Mouse (Mus musculus) intestine, embryonic 15.5 days (tissue): ENCODE results near the gene Rasgrf2. TPM values are rescaled to one million over a fixed set of nuclear protein-coding genes. Genes with fewer than 3 reads are reported as not detected.

Experiments
- ATAC-seq: fragments of 200-750 bp; cut with Nextera tagmentation; 2 replicates; pipeline ENCODE4 v1.8.0; 2017; ENCODE audit warnings: moderate TSS enrichment, moderate library complexity
- H3K27ac ChIP-seq: fragments of 300-500 bp; sonication (generic); 2 replicates; pipeline ENCODE4 v1.5.1; 2015; ENCODE audit warnings: mild to moderate bottlenecking, inconsistent platforms
- H3K27me3 ChIP-seq: fragments of 300-500 bp; sonication (generic); replicated peaks from 2 replicates; pipeline ENCODE4 v1.6.1; 2015; ENCODE audit warnings: inconsistent platforms
- H3K36me3 ChIP-seq: fragments of 300-500 bp; sonication (generic); 2 replicates; pipeline ENCODE4 v1.6.1; 2015; ENCODE audit warnings: inconsistent platforms
- H3K4me1 ChIP-seq: fragments of 300-500 bp; sonication (generic); replicated peaks from 2 replicates; pipeline ENCODE4 v1.6.1; 2015; ENCODE audit warnings: inconsistent platforms
- H3K4me2 ChIP-seq: fragments of 300-500 bp; sonication (generic); replicated peaks from 2 replicates; pipeline ENCODE4 v1.6.1; 2015; ENCODE audit warnings: mild to moderate bottlenecking, inconsistent platforms
- H3K4me3 ChIP-seq: fragments of 300-500 bp; sonication (generic); replicated peaks from 2 replicates; pipeline ENCODE4 v1.5.1; 2015; ENCODE audit warnings: inconsistent platforms
- H3K9ac ChIP-seq: fragments of 300-500 bp; sonication (generic); 2 replicates; pipeline ENCODE4 v1.6.1; 2015; ENCODE audit warnings: inconsistent platforms
- H3K9me3 ChIP-seq: fragments of 300-500 bp; sonication (generic); 2 replicates; pipeline ENCODE4 v1.6.1; 2016; ENCODE audit warnings: inconsistent platforms
- WGBS: fragments of 180-500 bp; shearing (Covaris S2); methylation state at CpG from one replicate; pipeline ENCODE4 v1.1.7; 2015; 5-methylcytosine and 5-hydroxymethylcytosine counted together
- polyA plus RNA-seq: library from polyadenylated mRNA; unstranded; fragments of >200 nt; fragmentation: Nextera tagmentation; extraction: Ambion mirVana; gene quantifications from 2 replicates; pipeline ENCODE4 v1.2.1, GENCODE M21; 2015

Gene Rasgrf2
- polyA plus RNA-seq, 1 experiment from 2014 or later = 2.9 TPM

DNA sequence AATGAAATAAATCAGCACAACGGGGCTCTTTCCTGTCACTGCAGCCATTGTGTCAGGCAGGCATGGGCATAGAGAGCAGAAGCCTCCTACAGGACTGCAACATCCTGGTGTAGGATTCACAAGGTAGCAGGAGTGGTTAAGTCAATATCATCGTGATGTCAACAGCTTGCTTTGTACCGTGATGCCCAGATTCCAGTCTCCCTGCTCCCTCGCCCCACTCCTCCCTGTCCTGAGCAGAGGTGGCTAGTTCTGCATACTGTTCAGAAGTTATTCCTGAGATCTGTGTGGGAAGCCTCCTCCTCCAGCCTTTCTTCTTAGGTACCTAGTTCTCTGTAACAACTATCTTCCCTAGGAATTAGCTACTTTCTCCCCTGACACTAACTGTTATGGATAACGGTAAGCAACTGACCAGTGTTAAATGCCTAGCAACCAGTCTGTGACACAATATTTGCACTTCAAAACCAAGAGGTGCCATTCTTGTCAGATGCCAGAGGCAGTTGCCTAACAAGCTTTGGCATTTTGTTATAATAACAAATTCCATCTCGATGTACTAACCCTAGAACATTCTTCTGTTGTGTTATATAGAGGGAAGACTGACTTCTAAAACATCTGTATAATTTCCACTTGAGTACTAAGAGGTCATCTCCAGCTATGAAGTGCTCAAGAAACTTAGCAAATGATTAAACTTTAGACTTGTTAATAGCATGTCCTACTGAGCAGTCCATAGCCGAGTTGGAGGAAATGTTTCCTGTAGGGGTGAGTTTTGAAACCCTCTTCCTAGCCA, 201.3 kb downstream of the Rasgrf2 start:
- Histone ChIP-seq H3K27me3 (no peaks in the 10 kb centered on the region), H3K4me3 (no peak overlapping the region), H3K4me1 (no peaks in the 10 kb centered on the region), H3K36me3 (no peaks in the 10 kb centered on the region), H3K9me3 (no peaks in the 10 kb centered on the region), H3K4me2 (no peak overlapping the region), H3K27ac (no peak overlapping the region), H3K9ac (no peak overlapping the region)
- no peak for ATAC-seq
- 46% methylated on average over 7 of the region's 7 CpGs for WGBS

DNA sequence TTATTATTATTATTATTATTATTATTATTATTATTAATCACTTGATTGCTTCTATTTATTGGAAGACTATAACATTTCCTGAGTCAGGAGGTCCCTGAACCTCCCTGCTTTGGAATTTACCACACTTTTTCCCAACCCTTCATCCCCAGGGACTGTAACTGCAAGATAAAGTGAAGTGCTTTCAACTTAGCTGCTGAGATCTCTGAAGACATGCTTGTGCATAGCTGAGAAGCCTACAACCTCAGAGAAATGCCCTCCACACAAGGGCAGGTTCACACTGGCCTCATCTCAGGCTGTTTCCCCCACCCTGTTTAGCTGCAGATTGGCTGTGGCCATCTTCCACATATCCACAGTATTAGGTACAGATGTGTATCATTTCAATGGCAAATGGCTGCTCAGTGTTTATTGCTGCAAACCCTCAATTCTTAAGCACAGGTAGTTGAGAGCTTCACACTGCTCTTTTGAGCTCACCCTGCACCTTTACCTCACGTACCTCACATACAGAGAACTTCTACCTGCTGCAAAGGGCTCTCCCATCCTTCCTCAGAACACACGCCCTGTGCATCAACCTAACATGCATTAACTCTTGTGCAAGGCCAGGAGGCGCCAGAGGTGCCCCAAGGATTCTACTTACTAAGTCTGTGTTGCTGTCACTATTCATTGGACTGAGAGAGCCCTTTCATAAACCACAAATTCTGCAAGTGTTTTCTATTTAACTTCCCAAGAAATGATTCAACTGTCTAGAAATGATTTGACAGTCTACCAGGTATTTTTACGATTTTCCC, 202.7 kb downstream of the Rasgrf2 start:
- WGBS = 78% methylated on average over 4 of the region's 4 CpGs
- H3K4me2 ChIP-seq = no peak overlapping the region
- ATAC-seq = no peak

DNA sequence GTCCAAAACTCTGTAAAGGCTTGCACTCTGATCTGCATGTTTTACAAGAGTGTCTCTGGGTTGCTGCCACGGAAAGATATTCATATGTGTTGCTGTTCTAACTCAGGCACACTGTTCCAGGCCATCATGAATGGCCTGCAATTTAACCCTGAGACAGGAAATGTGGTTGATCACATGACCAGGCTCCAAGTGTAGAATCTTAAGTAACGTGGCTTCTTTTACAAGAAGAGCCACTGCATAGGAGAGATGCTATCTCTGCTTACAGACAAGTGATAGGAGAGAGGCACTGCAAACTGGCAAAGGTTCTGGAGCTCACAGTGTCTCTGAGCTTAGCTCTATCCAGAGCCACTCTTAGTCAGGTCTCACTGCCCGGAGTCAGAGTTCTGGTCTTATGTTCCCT, 210.4 kb downstream of the Rasgrf2 start:
- WGBS = 65% methylated on average over 3 of the region's 3 CpGs
- ATAC-seq = no peak
- no peak overlapping the region for H3K9ac ChIP-seq

More for the DNA sequence above, 202.7 kb downstream of the Rasgrf2 start:
- Histone ChIP-seq H3K9me3 (no peaks in the 10 kb centered on the region), H3K27me3 (no peaks in the 10 kb centered on the region), H3K4me3 (no peak overlapping the region), H3K27ac (no peak overlapping the region), H3K4me1 (no peaks in the 10 kb centered on the region), H3K9ac (no peak overlapping the region), H3K36me3 (no peaks in the 10 kb centered on the region)

DNA sequence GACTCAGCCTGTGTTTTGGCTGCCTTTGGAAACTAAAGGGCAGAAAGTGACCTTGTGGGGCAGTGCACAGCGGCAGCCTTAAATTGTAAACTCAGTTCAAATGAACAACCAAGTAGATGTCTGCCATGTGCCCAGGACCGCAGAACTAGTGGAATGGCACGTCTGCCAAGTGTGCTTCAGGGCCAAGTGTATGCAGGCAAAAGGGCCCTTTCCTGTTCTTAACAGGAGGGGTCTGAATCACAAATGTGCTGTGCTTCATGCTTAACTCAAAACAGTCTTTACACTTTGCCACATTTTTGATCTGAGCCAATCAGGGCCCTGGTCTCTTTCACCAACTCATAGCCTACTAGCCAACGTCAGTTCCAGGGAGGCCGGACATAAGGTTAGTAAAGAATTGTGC, 212.7 kb downstream of the Rasgrf2 start:
- Histone ChIP-seq H3K4me1 (no peaks in the 10 kb centered on the region), H3K9me3 (no peaks in the 10 kb centered on the region), H3K4me2 (no peak overlapping the region), H3K9ac (no peak overlapping the region), H3K27me3 (no peaks in the 10 kb centered on the region), H3K36me3 (no peaks in the 10 kb centered on the region), H3K4me3 (no peak overlapping the region), H3K27ac (no peak overlapping the region)
- WGBS = 91% methylated on average over 5 of the region's 5 CpGs
- no peak for ATAC-seq

More for the DNA sequence above, 210.4 kb downstream of the Rasgrf2 start:
- no peaks in the 10 kb centered on the region for H3K9me3 ChIP-seq
- no peak overlapping the region for H3K4me2 ChIP-seq
- no peak overlapping the region for H3K27ac ChIP-seq
- no peaks in the 10 kb centered on the region for H3K36me3 ChIP-seq
- H3K4me3 ChIP-seq = no peak overlapping the region
- no peaks in the 10 kb centered on the region for H3K27me3 ChIP-seq
- no peaks in the 10 kb centered on the region for H3K4me1 ChIP-seq

DNA sequence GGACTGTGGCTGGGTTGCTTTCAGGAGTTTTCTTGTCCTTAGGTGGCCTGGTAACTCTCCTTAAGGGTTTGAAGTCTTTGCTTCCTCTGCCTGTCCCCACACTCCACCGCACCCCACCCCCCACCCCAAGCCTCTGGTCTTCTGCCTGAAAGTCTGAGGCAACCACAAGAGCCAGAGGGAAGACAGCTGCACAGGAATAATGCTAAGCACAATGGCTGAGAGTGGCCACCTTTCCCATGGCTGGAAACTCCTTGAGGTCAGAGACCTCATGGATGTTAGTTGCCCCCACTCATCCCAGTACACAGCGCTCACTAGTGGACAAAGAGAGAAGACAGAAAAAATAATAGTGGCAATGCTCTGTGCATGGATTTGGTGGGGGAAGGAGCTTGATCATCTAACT, 213.6 kb downstream of the Rasgrf2 start:
- Histone ChIP-seq H3K4me2 (no peak overlapping the region), H3K27me3 (no peaks in the 10 kb centered on the region), H3K27ac (no peak overlapping the region), H3K36me3 (no peaks in the 10 kb centered on the region), H3K9ac (no peak overlapping the region), H3K9me3 (no peaks in the 10 kb centered on the region), H3K4me3 (no peak overlapping the region), H3K4me1 (no peaks in the 10 kb centered on the region)
- WGBS = 91% methylated on average over 2 of the region's 2 CpGs
- ATAC-seq = no peak

DNA sequence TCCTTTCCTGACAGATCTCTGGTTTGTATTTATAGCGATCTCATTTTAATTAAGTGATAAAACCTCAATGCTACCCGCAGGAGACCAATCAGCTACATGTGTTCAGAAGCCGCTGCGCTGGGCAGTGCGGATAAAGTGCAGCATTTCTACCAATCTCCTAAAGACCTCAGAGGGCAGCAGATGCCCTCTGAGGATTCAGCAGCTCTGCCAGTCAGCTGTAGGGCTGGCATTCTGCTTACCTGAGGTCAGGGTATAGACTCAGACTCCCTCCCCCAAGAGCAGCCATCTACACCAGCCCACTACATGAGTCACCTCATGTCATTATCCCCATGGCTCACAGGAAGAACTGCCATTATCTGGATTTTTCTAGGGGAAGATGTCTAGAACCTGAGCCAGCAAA, 215.1 kb downstream of the Rasgrf2 start:
- H3K9ac ChIP-seq = no peak overlapping the region
- no peak overlapping the region for H3K4me2 ChIP-seq
- H3K36me3 ChIP-seq = no peaks in the 10 kb centered on the region
- H3K4me1 ChIP-seq = no peaks in the 10 kb centered on the region
- WGBS = 89% methylated on average over 5 of the region's 5 CpGs
- H3K4me3 ChIP-seq = no peak overlapping the region
- no peak for ATAC-seq
- no peaks in the 10 kb centered on the region for H3K27me3 ChIP-seq
- H3K27ac ChIP-seq = no peak overlapping the region
- no peaks in the 10 kb centered on the region for H3K9me3 ChIP-seq

DNA sequence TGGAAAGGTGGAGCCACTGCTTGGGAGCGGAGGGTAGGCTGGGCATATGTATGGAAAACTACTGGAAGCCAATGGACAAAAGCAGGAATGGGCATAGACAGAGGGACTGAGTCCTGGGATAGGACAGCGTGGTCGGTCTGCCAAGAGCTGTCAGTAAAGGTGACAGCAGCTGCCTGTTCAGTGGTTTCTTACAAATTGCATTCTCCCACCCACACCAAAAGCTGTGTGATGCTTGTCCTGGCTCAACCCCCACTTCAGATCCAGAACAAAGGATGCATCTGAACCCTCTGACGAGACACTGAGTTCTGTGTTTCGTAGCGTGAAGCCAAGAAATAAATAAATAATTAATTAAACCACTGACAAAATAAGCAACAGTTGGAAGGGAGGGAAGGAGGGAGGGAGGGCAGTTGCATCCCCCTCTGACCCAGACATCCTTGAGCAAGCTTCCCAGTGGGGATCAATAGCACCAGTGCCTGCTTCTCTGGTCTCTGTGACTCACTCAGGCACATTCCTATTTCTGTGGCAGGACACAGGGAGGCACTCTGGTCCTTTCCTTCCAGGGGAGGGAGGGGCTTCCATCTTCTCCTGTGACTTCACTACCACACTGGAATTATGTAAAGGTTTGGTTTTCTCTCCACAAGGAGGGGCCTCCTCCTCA, 215.7 kb downstream of the Rasgrf2 start:
- WGBS = 64% methylated on average over 6 of the region's 6 CpGs
- H3K27ac ChIP-seq = no peak overlapping the region
- peak; percentile 32; the same call in 1 of the 2 replicates for ATAC-seq
- no peaks in the 10 kb centered on the region for H3K4me1 ChIP-seq
- no peak overlapping the region for H3K4me3 ChIP-seq
- H3K36me3 ChIP-seq = no peaks in the 10 kb centered on the region
- no peak overlapping the region for H3K9ac ChIP-seq
- no peaks in the 10 kb centered on the region for H3K9me3 ChIP-seq
- no peaks in the 10 kb centered on the region for H3K27me3 ChIP-seq
- H3K4me2 ChIP-seq = no peak overlapping the region

DNA sequence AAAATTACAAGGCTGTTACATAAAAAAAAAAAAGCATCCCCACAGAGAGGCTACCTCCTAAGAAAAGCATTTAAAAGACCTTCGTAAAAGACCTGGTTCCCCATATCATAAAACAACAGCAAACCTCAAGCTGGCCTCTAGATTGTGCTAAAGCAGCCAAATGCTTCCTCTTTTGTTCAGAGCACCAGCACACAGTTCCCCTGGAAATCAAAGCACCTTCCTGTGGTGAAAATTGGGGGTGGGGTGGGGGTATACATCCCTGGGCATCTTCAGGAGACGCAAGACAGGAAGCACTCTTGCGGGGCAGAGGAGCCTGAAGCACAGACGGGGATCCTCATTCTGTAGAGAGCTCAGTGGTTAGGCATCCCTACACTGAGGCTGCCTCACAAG, 216.3 kb downstream of the Rasgrf2 start:
- H3K4me2 ChIP-seq = no peak overlapping the region
- WGBS = 59% methylated on average over 4 of the region's 4 CpGs
- H3K36me3 ChIP-seq = no peaks in the 10 kb centered on the region
- H3K4me3 ChIP-seq = no peak overlapping the region
- no peak overlapping the region for H3K9ac ChIP-seq
- ATAC-seq = no peak
- H3K27me3 ChIP-seq = no peaks in the 10 kb centered on the region
- H3K27ac ChIP-seq = no peak overlapping the region
- H3K9me3 ChIP-seq = no peaks in the 10 kb centered on the region
- H3K4me1 ChIP-seq = no peaks in the 10 kb centered on the region

DNA sequence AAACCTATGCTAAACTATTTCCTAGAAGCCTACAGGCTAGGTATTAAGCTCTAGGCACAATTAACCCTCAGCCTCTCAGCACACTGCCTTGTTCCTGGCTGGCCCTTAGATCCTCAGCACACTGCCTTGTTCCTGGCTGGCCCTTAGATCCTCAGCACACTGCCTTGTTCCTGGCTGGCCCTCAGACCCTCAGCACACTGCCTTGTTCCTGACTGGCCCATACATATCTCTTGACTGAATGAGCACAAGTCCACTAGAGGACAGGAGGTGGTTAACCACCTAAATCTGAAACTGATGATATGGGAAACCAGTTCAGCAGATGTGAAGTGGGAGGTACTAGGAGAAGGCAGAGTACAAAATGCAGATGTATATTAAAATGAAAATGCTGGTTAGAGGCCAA, 219.8 kb downstream of the Rasgrf2 start:
- Histone ChIP-seq H3K9ac (no peak overlapping the region), H3K36me3 (no peaks in the 10 kb centered on the region), H3K9me3 (no peaks in the 10 kb centered on the region), H3K4me1 (no peaks in the 10 kb centered on the region), H3K27ac (no peak overlapping the region), H3K4me3 (no peak overlapping the region), H3K27me3 (no peaks in the 10 kb centered on the region), H3K4me2 (no peak overlapping the region)
- peak; percentile 55 for ATAC-seq

DNA sequence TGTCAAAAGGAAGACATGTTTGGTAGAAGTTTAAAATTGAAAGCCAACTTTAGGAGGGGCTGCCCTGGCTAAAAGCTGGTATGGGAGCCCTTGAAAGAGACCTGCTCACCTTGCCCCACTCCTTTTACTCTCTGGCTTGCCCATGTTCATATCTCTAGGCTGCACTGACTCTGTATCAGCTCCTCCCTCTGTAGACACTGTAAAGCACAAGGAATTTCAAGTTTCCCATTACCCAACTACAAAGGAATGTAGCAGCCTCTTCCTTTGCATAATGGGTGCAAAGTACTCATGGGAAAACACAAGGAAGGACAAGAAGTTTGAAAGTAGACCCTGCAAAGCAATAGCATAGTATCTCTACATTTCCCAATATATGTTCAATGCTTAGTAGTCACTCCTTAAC, 220.2 kb downstream of the Rasgrf2 start:
- H3K36me3 ChIP-seq = no peaks in the 10 kb centered on the region
- H3K27ac ChIP-seq = no peak overlapping the region
- no peak overlapping the region for H3K4me2 ChIP-seq
- peak; percentile 85 for ATAC-seq
- no peak overlapping the region for H3K9ac ChIP-seq
- no peaks in the 10 kb centered on the region for H3K4me1 ChIP-seq
- H3K27me3 ChIP-seq = no peaks in the 10 kb centered on the region
- no peak overlapping the region for H3K4me3 ChIP-seq
- no peaks in the 10 kb centered on the region for H3K9me3 ChIP-seq

DNA sequence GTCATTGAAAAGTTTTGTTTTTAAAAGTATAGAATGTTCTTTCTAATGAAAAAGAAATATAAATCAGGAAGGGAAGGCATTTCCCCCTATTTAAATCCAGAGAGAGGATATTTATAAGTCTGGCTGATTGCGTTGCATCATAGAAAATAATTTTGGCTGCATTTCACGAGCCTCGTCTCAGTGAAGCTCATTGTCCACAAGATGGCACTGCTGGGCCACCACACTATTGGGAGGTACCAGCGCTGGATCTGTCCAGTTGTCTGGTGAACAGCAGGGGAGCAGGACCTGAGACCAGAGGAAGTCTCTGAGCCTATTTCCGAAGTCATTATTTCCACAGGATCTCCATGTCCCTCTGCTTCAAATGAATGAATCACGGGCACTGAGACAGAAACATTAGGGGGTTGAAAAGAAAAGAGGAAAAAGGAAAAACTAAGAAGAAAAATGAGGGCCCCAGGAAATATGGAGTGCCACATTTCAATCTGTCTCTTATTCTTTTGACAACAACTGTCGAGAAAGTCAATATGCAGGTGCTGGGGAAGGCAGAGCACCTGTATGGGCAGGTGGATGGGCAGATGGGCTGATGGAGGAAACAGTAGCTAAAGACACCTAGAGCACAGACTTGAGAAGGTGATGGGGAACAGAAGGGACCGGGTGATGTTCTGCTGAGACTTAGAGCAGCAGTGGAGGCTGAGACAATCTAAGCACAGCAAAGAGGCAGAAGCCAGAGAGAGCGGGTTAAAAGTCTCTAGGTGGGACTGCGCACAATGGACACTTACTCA, 223.1 kb downstream of the Rasgrf2 start:
- Histone ChIP-seq H3K36me3 (no peaks in the 10 kb centered on the region), H3K9me3 (no peaks in the 10 kb centered on the region), H3K4me2 (no peak overlapping the region), H3K9ac (no peak overlapping the region), H3K27me3 (no peaks in the 10 kb centered on the region), H3K27ac (no peak overlapping the region), H3K4me3 (no peak overlapping the region), H3K4me1 (no peaks in the 10 kb centered on the region)
- WGBS = 41% methylated on average over 10 of the region's 10 CpGs
- peak; percentile 80 for ATAC-seq

DNA sequence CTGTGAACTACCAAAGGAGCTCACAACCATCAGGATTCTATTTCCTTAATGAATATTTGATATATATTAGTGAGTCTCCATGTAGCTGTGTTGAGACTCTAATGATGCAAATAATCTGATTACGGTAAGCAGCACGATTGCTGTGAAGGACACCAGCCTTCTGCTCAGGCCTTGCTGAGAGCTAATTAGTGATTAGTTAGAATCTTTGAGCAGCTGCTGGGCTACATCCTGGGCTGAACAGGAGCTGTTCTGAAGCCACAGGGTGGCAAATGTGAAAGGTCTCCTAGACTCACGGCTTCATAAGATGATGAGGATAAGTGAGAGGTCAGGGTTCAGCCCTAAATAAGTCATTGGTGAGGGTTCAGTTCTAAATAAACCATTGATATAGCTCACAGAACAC, 225.1 kb downstream of the Rasgrf2 start:
- H3K27ac ChIP-seq = no peak overlapping the region
- no peaks in the 10 kb centered on the region for H3K36me3 ChIP-seq
- H3K27me3 ChIP-seq = no peaks in the 10 kb centered on the region

More for the DNA sequence above, 225.1 kb downstream of the Rasgrf2 start:
- no peak for ATAC-seq
- no peak overlapping the region for H3K9ac ChIP-seq
- WGBS = 68% methylated on average over 3 of the region's 3 CpGs
- H3K9me3 ChIP-seq = no peaks in the 10 kb centered on the region
- H3K4me1 ChIP-seq = no peaks in the 10 kb centered on the region
- no peak overlapping the region for H3K4me3 ChIP-seq
- H3K4me2 ChIP-seq = no peak overlapping the region
